ENCODE assay signal across 7 mouse cellular contexts in genomic region chr11:60222469-60223236, GRCm38 (mm10). TPM values are rescaled to one million over a fixed set of nuclear protein-coding genes. Genes with fewer than 3 reads are reported as not detected.
DNase-seq lines count a peak whose midpoint lies in the region; ATAC-seq and TF ChIP-seq lines count a peak whose summit lies in the region.

Gene Srebf1 (minus strand): TSS chr11:60222581.

- H3K36me3 ChIP-seq in intestine, postnatal 0 days (ENCODE audit: control insufficient read depth, insufficient read depth), result peaks cover 7% of the 10 kb centered on the region; the same call in 1 of the 2 replicates
- peaks cover 11% of the 10 kb centered on the region for H3K36me3 ChIP-seq in limb, embryonic 10.5 days
- 0 out of 2 replicates have a peak, but pooled peaks cover 1% of the 10 kb centered on the region for H3K36me3 ChIP-seq in midbrain, embryonic 12.5 days

- peak within 1 kb of the TSS; percentile 73 for H3K4me2 ChIP-seq in intestine, postnatal 0 days (replicated peaks; ENCODE audit: low read depth)
- H3K4me2 ChIP-seq in midbrain, embryonic 12.5 days (replicated peaks), result peak within 1 kb of the TSS; percentile 58

- H3K27ac ChIP-seq in intestine, postnatal 0 days (ENCODE audit: low read depth, low read length), result peak within 1 kb of the TSS; percentile 95
- peak within 1 kb of the TSS; percentile 82 for H3K27ac ChIP-seq in limb, embryonic 10.5 days
- H3K27ac ChIP-seq in midbrain, embryonic 12.5 days (replicated peaks), result peak within 1 kb of the TSS; percentile 71

- peak; percentile 76 for ATAC-seq in intestine, postnatal 0 days
- peak; percentile 66 for ATAC-seq in midbrain, embryonic 12.5 days (ENCODE audit: low FRiP score, low read depth)

- peaks cover 13% of the 10 kb centered on the region; the same call in 1 of the 2 replicates for H3K4me1 ChIP-seq in intestine, postnatal 0 days (replicated peaks; ENCODE audit: control insufficient read depth, insufficient read depth, low read length)
- H3K4me1 ChIP-seq in limb, embryonic 10.5 days, result peaks cover 53% of the 10 kb centered on the region
- peaks cover 34% of the 10 kb centered on the region for H3K4me1 ChIP-seq in midbrain, embryonic 12.5 days

- peak within 1 kb of the TSS; percentile 34 for H3K4me3 ChIP-seq in intestine, postnatal 0 days (ENCODE audit: low read depth, low read length)
- peak within 1 kb of the TSS; percentile 53 for H3K4me3 ChIP-seq in limb, embryonic 10.5 days
- peak within 1 kb of the TSS; percentile 34 for H3K4me3 ChIP-seq in midbrain, embryonic 12.5 days

- DNase-seq in adrenal gland, adult 2 months, result peak; percentile 92
- peak; percentile 67 for DNase-seq in embryo, embryonic 11.5 days (ENCODE audit: low read depth, low spot score)
- no peak for DNase-seq in gonadal fat pad, adult 2 months (ENCODE audit: low read depth)
- DNase-seq in limb, embryonic 10.5 days (ENCODE audit: low spot score), result peak; percentile 87
- peak; percentile 78 for DNase-seq in skeletal muscle tissue, adult 2 months (ENCODE audit: low read depth, low spot score)

- peak within 1 kb of the TSS; percentile 61 for H3K9ac ChIP-seq in intestine, postnatal 0 days (ENCODE audit: low read depth, low read length)
- H3K9ac ChIP-seq in midbrain, embryonic 12.5 days (replicated peaks), result peak within 1 kb of the TSS; percentile 43; the same call in 1 of the 2 replicates

- 2% methylated on average over 46 of the region's 46 CpGs for WGBS in intestine, postnatal 0 days
- 5% methylated on average over 46 of the region's 46 CpGs for WGBS in limb, embryonic 10.5 days
- WGBS in midbrain, embryonic 12.5 days, result 6% methylated on average over 44 of the region's 46 CpGs

- no peaks in the 10 kb centered on the region for H3K27me3 ChIP-seq in intestine, postnatal 0 days (replicated peaks; ENCODE audit: control insufficient read depth, insufficient read depth, low read length)
- H3K27me3 ChIP-seq in limb, embryonic 10.5 days (ENCODE audit: low read depth, poor library complexity, severe bottlenecking), result no peaks in the 10 kb centered on the region
- peaks cover 11% of the 10 kb centered on the region for H3K27me3 ChIP-seq in midbrain, embryonic 12.5 days

- H3K9me3 ChIP-seq in intestine, postnatal 0 days (ENCODE audit: control insufficient read depth), result no peaks in the 10 kb centered on the region
- H3K9me3 ChIP-seq in limb, embryonic 10.5 days (replicated peaks), result no peaks in the 10 kb centered on the region
- H3K9me3 ChIP-seq in midbrain, embryonic 12.5 days, result no peaks in the 10 kb centered on the region

- peak; percentile 72 for TF ChIP-seq CTCF in intestine, postnatal 0 days (IDR thresholded peaks at IDR 0.05; ENCODE audit: low read depth)

RNA-seq across cellular contexts. Expression of gene Srebf1, which starts in this region (rescaled TPM):
- total RNA-seq in adrenal gland, adult 2 months (2021), result 100 to 1,000 TPM; 201 to 250 TPM
- polyA plus RNA-seq in adrenal gland, adult 2 months (2012; rRNA removed), result 661 and 745 TPM in 2 replicates
- 393 and 402 TPM in 2 replicates for polyA plus RNA-seq in gonadal fat pad, adult 2 months (2012; rRNA removed)
- 86.9 and 88.1 TPM in 2 replicates for polyA plus RNA-seq in intestine, postnatal 0 days (2015; fragmentation: Nextera tagmentation; extraction: Ambion mirVana)
- 56.2 and 56.6 TPM in 2 replicates for polyA plus RNA-seq in limb, embryonic 10.5 days (2016; fragmentation: Nextera tagmentation; extraction: Ambion mirVana)
- polyA plus RNA-seq in midbrain, embryonic 12.5 days (2016; fragmentation: Nextera tagmentation; extraction: Ambion mirVana), result 46.8 and 56.8 TPM in 2 replicates
